Mouse (Mus musculus) left cerebral cortex, adult 9 months (tissue): ENCODE measurements around the gene Nr2f1.
"Not testable (repeated sequence)": the region's sequence is repeated elsewhere in the genome, so short reads cannot be mapped to it uniquely, and the experiment has no call there.

Source experiments
- DNase-seq, 2 experiments: peaks; one replicate each; pipeline ENCODE4 v3.0.0; 2022; ENCODE audit warnings: low spot score in 2 of 2

The Nr2f1 gene

DNA sequence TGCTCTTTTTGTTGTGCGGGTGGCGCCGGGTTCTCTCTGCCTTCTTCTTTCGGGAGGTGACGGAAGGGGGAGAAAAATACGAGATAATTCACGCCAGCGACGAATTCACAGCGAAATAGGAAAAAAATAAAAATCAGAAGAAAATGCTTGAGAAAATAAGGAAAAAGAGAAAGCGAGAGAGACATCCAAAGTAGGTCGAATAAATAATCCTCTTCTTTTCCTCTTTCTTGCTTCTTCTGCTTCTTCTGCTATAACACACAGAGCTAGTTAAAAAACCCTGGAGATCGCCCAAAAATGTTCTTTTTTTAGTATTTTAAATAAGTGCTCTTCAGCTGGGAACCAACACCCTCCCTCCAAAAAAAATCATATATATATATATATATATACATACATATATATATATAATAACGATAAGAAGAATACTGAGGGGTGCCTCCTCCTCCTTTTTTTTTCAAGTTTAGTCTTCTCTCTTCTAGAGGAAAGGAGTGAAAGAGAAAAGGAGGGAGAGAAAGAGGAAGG, at the start of gene Nr2f1:
Gene Nr2f1 (minus strand): TSS at position 116 of the 519 bp plus-strand sequence.
- no peak for DNase-seq

DNA sequence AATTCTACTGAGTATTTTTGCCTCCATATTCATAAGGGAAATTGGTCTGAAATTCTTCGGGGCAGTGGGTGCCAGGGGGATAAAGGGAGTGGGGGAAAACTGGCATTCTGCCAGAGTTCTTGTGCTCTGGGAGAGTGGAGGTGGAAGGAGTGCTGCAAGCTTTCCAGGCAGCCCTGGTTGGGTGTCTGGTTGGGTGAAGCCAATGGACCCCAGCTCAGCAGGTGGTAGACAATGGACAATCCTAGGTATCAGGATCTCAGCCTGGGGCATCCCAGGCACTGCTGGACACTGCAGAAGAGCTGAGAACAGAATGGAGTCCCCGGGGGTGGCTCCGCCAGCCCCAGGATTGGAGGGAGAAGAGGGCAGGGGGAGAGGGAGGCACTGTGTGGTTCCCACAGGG, 22.1 kb upstream of the Nr2f1 start:
- DNase-seq = no peak

DNA sequence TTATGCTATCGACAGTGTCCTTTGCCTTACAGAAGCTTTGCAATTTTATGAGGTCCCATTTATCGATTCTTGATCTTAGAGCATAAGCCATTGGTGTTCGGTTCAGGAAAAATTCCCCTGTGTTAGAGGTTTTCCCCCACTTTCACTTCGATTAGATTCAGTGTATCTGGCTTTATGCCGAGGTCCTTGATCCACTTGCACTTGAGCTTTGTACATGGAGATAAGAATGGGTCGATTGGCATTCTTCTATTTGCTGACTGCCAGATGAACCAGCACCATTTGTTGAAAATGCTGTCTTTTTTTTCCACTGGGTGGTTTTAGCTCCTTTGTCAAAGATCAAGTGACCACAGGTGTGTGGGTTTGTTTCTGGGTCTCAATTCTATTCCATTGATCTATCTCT, 20.7 kb upstream of the Nr2f1 start:
- DNase-seq = not testable (repeated sequence)

DNA sequence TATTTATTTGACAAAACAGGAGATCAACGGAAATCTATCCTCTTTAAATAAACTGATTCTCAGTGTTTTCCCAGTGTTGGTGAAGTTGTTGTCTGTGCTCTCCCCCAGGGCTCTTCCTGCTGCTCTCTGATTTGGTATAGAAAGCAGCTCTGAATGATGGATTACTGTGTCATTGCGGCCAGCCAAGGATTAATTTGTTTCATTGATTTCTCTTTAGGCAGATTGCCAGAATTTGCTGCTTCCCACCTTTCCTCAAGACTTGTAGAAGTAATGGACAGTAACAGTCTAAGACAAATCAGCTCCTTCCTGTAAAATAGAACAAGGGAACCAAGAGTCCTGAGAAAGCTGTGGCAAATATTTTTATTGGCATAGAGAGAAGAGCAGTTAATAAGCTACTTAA, 15.7 kb upstream of the Nr2f1 start:
- no peak for DNase-seq

DNA sequence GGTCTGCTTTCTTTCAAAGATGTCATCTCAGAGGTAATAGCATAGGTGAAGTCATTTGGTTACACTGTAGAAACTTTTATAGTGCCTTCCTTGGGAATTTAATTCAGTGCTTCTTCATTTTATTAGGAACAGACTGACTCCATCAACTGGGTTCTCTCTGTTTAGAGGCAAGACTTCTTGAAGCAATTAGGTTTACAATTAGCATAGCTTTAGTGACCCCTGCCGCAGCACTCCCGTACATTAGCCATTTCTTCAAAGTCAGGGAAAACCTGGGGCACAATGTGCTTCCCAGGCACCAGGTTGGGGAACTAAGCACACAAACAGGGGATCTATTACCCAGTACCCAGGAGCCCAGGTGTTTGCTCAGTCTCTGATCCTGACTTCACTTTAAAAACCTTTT, 13.6 kb upstream of the Nr2f1 start:
- no peak for DNase-seq

DNA sequence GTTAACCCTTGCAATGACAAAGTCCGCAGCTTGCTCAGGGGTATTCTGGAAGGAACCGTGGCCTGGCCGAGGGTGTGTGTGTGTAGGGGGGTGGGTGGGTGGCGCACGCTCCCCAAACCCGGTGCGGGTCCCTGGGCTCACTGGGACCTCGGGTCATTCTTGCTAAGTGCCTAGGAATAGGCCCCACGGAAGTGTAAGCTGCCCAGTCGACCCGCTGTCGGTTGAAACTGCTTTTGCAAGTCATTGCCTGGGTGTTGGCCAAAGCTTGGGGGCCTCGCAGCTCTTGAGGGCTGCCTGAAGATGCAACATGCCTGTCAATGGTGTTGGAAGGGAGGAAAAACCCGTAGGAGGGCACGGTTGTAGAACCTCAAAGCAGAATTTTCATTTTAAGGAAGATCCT, 12.6 kb upstream of the Nr2f1 start:
- peak in 1 of 2 experiments; percentile 22 for DNase-seq

DNA sequence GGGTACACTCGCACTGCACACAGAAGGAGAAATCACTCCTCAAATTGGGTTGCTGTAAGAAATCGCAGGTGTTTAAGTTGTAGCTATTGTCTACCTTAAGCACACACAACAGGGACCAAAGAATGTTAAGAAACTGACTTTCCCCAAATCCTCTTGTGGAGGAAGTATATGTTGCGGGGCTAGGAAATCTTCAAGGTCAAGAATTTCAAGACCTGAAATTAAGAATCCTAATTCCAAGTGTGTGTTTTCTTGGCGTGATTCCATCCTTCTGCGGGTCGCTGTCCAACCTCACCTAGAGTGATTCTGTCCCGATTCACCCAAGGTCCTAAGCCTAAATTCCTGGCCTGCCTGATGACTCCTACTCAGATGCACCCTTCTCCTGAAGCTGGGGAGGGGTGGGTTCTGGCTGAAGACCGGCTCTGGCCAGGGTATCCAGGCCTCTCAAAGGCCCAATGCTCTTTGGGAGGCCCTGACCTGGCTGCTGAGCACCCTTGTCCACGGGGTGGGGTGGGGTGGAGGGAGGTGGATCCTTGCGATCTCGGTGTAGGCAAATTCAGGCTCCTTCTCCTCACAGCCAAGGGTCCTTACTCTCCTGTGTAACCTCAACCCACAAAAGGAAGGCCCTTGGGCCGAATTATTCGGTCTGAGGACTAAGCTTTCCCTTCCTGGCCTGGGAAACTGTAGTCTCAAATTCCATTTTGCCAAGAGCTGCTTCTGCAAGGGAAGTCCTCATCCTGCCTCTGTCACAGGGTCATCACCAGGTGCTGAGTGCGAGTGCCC, 11.9 kb upstream of the Nr2f1 start:
- peak in 1 of 2 experiments; percentile 11 for DNase-seq

DNA sequence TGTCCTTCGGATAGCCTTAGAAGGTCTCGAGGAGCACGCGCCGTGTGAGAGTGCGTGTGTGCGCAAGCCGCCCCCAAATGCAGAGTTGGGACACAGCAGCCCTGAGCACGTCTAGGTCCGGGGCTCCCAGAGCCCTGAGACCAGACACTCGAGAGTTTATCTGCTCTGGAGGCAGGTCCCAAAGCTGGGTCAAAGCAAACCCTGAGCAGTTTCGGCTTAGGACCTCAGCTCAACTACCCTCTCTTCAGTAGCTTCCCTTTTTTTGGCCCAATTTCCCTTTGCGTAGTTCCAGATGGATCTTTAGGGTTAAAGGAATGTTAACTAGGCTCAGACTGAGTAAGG, 11.2 kb upstream of the Nr2f1 start:
- DNase-seq = peak in 1 of 2 experiments; percentile 26

DNA sequence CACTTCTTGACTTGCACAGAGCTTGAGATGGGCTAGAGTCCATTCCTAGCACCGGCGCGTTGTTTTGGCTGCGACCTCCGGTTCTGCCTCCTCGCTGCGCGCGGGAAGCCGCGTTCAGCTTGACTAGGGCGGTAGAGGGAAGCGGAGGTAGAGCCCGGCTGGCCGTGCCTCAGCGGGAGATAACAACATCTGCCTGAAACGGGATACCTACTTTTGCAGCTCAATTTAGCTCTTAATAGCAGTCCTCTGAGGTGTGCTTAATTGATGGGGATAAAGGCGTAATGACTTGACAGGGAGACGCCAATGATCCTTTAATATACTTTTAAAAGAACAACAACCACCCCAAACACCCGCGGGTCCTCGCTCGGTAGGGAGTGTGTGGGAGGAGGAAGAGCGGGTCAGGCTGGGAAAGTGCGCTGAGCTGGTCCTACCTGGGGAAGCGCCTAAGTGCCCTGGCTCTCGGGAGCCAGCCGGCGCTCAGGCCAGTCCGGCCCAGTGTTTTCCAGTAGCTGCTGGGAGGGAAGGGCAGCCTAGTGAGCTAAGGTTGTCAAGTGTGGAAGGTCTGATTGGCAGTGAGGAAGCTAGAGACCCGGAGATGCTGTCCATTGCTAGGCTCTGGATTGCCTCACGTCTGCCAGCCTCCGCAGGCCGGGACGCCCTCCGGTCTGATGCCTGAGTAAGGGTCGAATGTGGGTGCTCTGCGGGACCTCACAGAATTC, 10.6 kb upstream of the Nr2f1 start:
- DNase-seq = peak in 1 of 2 experiments; percentile 55

DNA sequence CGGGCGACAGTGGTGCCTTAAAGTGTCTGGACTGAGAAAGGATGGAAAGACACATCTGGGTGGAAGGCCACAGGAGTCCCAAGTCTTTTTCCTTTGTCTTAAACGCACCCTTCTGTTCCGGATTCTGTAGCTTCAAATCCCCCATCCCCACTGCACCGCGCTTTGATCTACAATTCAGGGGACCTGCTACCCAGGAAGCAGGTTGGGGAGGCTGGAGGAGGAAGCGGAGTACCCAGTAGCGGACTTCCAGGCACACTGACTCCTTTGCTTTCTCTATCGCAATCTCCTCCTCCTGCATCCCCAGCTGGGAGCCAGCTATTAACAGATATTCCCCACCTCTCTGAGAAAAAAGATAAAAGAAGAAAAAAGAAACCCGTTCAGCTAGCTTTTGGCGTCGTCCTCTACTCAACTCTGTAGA, 10.1 kb upstream of the Nr2f1 start:
- peak in 1 of 2 experiments; percentile 44 for DNase-seq

DNA sequence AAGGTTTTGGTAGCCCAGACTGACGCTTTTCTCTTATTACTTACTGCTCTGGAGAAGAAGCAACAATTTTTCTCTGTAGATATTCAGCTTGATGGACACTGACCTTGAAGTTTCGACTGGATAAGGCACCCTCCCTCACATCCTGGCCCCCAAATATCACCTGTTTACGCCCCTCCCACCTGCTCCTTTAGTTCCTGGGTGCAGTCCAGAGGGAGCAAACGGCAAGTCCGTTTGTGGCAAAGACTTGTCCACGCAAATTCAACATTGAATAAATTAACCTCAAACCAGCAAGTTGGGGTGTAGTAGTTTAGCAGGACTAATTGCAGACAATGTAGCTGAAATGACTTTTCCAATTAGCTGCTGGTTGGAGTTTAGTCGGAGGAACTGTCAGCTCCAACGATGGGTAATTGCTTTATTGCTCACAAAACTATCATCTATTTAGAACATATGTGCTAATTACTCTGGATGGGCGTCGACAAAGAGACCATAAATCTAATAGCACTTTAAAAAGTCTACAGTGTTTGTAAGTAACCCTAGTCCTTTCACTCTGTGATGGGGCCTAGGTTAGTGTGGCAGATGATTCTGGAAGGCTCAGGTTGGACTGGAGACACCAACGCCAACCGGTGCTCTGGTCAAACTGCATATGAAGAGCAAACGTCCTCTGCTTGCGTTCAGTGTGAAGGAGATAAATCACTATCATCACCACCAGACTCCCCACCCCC, 9.3 kb upstream of the Nr2f1 start:
- DNase-seq = peak in 1 of 2 experiments; percentile 11

DNA sequence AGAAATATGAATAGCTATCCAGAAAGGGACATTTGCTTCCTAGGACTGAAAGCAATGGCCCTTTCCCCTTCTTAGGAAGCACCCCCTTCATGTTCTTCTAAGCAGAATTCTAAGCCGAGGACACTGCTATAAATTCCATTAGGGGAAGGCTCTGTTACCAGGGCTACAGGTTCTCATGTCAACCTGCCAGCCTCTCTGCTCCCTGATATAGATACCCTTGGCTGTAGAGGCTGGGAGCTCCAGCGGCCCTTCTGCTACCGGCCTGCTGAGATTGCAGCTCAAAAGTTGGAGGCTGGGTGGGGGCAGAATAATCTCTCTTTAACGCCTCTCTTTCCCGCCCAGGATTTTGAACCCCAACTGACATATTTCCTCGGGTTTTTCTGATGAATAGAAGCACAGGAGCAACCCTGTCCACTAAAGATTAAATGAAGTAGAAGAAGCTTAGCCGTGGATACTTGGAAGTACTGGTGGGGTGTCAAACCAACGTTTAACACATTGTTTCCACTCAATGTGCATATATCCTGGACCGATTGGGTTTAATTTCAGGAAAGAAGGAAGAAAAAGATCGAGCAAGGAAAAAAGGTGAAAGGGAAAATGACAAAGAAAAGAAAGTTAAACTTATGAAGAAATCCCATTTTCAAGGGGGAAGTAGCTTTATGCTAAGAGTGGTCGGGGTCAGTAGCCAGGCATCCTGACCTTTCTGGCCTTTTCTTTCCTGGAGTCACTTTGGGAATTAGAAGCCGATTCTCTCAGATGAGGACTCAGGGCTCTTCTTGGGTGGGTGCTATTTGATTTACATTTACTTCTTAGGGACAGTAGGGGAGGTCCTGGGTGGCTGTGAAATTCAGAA, 8.5 kb upstream of the Nr2f1 start:
- DNase-seq = peak in 1 of 2 experiments; percentile 37

DNA sequence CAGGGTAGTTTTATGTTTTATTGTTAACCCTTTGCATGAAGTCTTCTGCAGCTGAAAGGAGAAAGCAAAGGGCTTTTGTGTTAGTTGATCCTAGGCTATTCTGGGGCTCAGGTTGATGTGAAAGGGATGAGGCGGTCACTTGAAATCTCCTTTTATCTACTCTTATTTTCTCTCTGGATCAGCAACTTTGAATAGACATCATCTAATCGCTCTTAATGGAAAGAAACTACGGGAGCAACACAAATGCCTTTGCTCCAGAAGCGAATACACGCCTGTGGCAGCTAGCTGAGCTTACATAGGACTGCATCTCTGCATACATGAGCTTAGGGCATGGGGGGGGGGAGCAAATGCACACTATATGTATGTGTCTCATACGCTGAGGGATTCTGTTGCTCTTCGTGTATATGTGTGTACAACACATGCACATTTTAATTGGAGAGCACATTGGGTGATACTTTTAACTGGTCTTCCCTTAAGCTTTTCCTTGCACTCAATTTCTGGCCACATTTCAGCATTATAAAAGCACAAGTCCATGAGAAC, 7.4 kb upstream of the Nr2f1 start:
- DNase-seq = peak in 1 of 2 experiments; percentile 14

DNA sequence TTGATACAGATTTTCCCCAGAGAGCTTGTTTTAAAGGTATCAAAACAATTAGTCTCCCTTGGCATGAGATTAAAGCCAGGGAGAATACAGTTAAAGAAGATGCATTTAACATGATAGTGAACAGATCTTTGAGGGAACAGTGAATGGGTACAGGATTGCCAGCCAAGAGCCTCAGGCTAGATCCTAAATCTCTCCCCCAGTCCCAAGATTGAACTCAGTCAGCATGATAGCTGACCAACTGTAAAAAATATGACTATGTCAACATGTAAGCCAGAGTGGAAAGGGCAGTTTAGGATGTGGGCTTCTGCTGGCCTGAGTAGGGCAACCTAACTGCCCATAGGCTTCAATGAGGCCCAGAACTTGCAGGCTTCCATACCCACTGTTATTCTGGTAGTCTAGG, 5.9 kb upstream of the Nr2f1 start:
- DNase-seq = no peak

DNA sequence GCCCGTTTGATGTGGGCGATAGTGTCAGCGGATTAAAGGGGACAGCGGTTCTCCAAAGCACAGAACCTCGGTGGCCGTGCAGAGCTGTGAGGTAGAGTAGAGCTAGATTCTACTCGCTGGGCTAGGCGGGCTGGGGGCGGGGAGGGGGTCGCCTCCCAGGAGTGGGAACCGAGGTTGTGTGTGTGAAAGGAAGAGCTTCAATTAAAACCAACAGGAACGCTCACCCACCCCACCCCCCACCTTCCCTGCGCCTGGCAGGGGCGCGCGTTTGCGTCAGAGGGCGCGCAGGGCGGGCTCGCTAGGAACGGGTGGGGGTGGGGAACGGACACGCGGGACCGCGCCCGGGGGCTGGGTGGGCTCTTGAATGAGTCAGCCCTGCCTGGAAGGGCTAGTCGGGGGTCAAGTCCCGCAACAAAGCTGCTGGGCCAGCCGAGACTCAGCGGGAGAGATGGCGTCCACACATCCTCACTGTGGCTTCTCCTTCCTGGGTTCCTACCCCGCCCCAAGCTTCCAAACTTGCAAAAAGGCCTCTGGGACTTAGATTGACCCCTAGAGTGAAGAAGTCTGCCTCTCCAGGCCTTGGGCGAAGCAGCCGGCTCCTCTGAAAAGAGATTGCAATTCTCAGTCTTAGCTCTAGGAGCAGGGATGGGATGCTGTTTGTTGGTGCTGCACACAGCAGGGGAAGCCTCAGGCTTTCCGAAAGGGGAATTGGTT, 3.9 kb upstream of the Nr2f1 start:
- peak in 1 of 2 experiments; percentile 74 for DNase-seq

DNA sequence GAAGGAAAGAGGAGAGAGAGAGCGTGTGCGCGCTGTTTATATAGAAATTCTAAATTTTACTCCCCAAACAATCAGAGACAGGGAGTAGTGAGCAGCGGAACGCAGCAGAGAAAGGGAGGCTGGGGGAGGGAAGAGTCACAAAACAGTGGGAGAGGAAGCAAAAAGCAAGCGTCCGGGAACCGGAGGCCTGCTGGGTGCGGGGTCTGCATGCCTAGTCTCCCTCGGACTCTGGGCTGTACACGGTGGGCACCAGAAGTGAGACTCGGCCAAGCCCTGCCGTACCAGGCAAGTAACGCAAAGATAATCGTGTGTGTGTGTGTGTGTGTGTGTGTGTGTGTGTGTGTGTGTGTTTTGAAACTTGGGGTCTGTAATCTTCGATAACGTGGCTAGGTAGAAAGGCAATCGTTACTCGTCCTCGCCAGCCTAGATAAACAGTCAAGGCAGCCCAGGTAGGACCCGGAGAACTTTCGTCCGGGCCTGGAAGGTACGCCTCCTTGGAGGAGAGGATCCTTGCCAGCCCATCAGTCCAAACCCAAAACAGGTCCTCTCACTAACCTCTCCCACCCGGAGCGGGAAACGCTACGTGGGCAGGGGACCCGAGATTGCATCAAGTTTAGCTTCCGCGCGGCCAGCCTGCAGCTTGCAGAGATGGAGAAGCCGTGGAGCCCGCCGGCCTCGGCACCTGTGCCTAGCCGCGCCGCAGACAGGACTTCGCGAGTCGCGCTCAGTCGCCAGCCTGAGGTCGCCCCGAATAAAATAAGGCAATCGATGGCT, 3.2 kb upstream of the Nr2f1 start:
- DNase-seq = peak in 1 of 2 experiments; percentile 66

DNA sequence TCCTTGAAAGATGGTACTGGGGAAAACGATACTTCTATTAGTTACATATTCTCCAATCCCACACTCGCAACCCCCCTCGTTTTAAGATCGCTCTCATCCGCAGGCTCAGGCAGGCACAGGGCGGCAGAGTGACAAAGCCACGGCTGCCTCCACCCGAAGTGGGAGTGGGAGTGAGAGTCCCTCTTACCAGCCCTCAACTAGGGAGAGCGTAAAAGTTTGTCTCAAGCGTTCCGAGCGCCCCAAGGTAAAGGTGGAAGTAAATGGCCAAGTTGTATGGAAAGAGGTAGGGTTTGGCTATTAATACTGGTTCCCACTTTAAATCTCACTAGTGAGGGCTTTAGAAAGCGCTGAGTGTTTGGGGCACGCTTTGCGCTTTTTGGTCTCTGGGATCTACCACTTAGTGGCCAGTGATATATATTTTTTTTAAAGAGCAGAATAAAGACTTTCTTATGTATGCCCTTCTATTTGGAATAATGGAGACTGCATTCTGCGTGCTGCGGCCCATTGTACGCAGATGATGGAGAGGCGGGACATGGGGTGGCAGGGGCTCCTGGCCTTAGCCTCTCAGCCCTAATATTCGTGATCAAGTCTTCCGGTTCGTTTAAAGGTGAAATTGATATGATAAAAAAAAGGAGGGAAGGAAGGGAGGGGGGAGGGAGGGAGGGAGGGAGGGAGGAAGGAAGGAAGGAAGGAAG, 2.5 kb upstream of the Nr2f1 start:
- peak in 1 of 2 experiments; percentile 12 for DNase-seq

DNA sequence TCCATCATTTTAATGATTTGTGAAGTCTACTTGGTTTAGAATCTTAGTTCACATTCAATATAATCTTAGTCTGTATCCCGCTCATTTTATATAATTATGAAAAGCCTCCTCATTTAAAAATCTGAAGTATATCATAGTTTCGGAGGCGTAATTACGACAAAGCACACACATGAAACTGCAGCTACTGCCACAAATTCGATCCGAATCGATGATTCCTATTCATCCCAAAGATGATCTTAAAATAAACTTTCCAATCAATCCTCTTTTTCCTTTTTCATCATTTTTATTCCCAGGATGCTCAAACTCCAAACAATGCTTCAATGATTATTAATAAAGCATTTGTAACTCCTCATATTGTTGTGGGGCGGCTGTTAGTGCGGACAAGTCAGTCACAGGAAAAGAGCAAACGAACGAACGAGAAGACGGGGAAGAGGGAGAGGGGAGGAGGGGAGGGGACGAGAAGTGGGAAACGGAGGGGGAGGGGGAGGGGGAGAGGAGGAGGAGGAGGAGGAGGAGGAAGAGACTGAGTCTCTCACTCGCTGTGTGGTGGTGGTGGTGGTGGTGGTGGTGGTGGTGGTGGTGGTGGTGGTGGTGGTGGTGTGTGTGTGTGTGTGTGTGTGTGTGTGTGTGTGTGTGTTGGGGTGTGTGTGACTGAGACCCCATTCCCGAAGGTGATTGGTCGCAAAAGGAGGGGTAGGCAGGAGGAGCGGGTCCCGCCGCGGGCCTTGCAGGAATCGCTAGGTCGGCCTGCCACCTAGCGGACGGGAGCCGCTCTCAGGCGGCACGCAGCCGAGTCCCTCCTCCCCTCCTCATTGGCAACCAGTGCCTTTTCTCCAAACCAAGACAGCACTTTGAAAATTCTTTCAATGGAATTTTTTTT, 1.7 kb upstream of the Nr2f1 start:
- DNase-seq = peak; percentile 76 to 94
